ENCODE assay signal across 9 mouse cellular contexts in the genomic region with DNA sequence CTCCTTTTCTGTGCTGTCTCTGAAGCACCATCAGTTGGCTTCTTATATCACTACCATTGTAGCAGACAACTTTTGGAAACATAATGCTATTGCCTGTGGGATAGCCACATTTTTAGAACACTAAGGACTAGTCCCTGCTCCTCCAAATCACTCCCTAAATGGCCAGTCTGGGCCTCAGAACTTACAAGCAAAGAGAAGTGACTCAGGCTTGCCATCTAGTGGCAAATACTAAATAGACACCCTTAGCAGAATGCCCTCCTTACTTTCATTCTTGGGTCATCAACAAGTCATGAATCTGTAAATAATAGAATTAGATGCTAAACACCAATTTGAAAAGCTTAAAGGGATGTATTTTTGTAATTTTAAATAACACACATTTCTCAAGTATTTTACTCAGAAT. TPM values are rescaled to one million over a fixed set of nuclear protein-coding genes. Genes with fewer than 3 reads are reported as not detected.
DNase-seq lines count a peak whose midpoint lies in the region; ATAC-seq and TF ChIP-seq lines count a peak whose summit lies in the region.
"Had no signal": no experiment of that assay in that cellular context is flagged by ENCODE, and none has a peak within 500 bp of the region (broad histone marks: within the 10 kb centered on the region; RNA-seq: fewer than 3 reads in every experiment).

No protein-coding gene starts in this region.

- no peak overlapping the region for H3K4me3 ChIP-seq in left cerebral cortex, adult 2 months
- H3K4me3 ChIP-seq in cortical plate, adult 2 months (ENCODE audit: insufficient read depth, low read length) = no peak overlapping the region
- no peak overlapping the region for H3K4me3 ChIP-seq in kidney, embryonic 15.5 days (replicated peaks)
- no peak overlapping the region for H3K4me3 ChIP-seq in neural tube, embryonic 12.5 days

- no peak overlapping the region for H3K9ac ChIP-seq in kidney, embryonic 15.5 days
- no peak overlapping the region for H3K9ac ChIP-seq in neural tube, embryonic 12.5 days

- no peaks in the 10 kb centered on the region for H3K9me3 ChIP-seq in kidney, embryonic 15.5 days (replicated peaks)
- no peaks in the 10 kb centered on the region for H3K9me3 ChIP-seq in neural tube, embryonic 12.5 days

- TF ChIP-seq CTCF in left cerebral cortex, adult 2 months (IDR thresholded peaks at IDR 0.05) = peak; percentile 83
- peak; percentile 54 for TF ChIP-seq CTCF in cortical plate, adult 2 months (IDR thresholded peaks at IDR 0.05; ENCODE audit: extremely low read depth, insufficient read depth, low read length)

- H3K27me3 ChIP-seq in kidney, embryonic 15.5 days = no peaks in the 10 kb centered on the region
- no peaks in the 10 kb centered on the region for H3K27me3 ChIP-seq in neural tube, embryonic 12.5 days (replicated peaks)

- no peak for TF ChIP-seq POLR2A in cortical plate, adult 2 months (IDR thresholded peaks at IDR 0.05; ENCODE audit: extremely low read depth, insufficient read depth, low read length)

- intact Hi-C loops in left cerebral cortex, adult 2 months (cut with DNase I) = loop anchor here (2.0 to 5.0 kb wide), 3 partner anchors 60 to 119 kb away; no protein-coding TSS in a partner anchor
- intact Hi-C loops in left cerebral cortex, postnatal 4 days (cut with DNase I) = loop anchor here (5.0 kb wide), 1 partner anchor 54 kb away; no protein-coding TSS in a partner anchor
- intact Hi-C loops in gastrocnemius, postnatal 14 days (cut with DNase I; ENCODE audit: low total_unique reads) = loop anchor here (5.0 kb wide), 1 partner anchor 99 kb away; no protein-coding TSS in a partner anchor

- H3K4me1 ChIP-seq in cortical plate, adult 2 months (ENCODE audit: control insufficient read depth, insufficient read depth, low read length) = peaks cover 2% of the 10 kb centered on the region; the same call in 1 of the 2 replicates
- H3K4me1 ChIP-seq in kidney, embryonic 15.5 days = no peaks in the 10 kb centered on the region; the same call in 1 of the 2 replicates
- H3K4me1 ChIP-seq in neural tube, embryonic 12.5 days = no peaks in the 10 kb centered on the region

- 0 out of 2 replicates have a peak, but pooled peaks have one; percentile 56 for ATAC-seq in kidney, embryonic 15.5 days (replicated peaks; ENCODE audit: low FRiP score)
- peak; percentile 42; the same call in 1 of the 2 replicates for ATAC-seq in neural tube, embryonic 12.5 days (ENCODE audit: low FRiP score, low read depth)

- H3K36me3 ChIP-seq in kidney, embryonic 15.5 days = no peaks in the 10 kb centered on the region
- peaks cover 6% of the 10 kb centered on the region; the same call in 1 of the 2 replicates for H3K36me3 ChIP-seq in neural tube, embryonic 12.5 days

- DNase-seq in left cerebral cortex, adult 2 months (ENCODE audit: extremely low spot score in 1 of 2, low spot score in 2 of 2) = no peak
- DNase-seq in left cerebral cortex, postnatal 4 days = no peak
- DNase-seq in Muller cell, postnatal 12 days (ENCODE audit: inconsistent ontology term) = peak; percentile 43
- DNase-seq in gastrocnemius, postnatal 14 days = no peak
- DNase-seq in urinary bladder, adult 18-20 months (ENCODE audit: low spot score in 2 of 2) = no peak

- no peak overlapping the region for H3K27ac ChIP-seq in left cerebral cortex, adult 2 months
- H3K27ac ChIP-seq in cortical plate, adult 2 months (ENCODE audit: insufficient read depth, low read length) = no peak overlapping the region
- no peak overlapping the region for H3K27ac ChIP-seq in kidney, embryonic 15.5 days
- no peak overlapping the region for H3K27ac ChIP-seq in neural tube, embryonic 12.5 days
- H3K27ac ChIP-seq: macrophage had no signal

- H3K4me2 ChIP-seq in kidney, embryonic 15.5 days = no peak overlapping the region
- no peak overlapping the region for H3K4me2 ChIP-seq in neural tube, embryonic 12.5 days (replicated peaks)

RNA-seq across cellular contexts. Expression of a gene that starts 4.7 kb away (rescaled TPM):
- total RNA-seq in left cerebral cortex, adult 2 months (2021) = 10 to 100 TPM; 81.3 to 87.5 TPM
- 100 to 1,000 TPM; 145 to 151 TPM for total RNA-seq in left cerebral cortex, postnatal 4 days (2021)
- polyA plus RNA-seq in cortical plate, adult 2 months (2012; rRNA removed) = 61.4 and 62.0 TPM in 2 replicates
- polyA plus RNA-seq in kidney, embryonic 15.5 days (2015; fragmentation: Nextera tagmentation; extraction: Ambion mirVana) = 0.08 and 0.31 TPM in 2 replicates
- 12.8 and 13.8 TPM in 2 replicates for polyA plus RNA-seq in neural tube, embryonic 12.5 days (2016; fragmentation: Nextera tagmentation; extraction: Ambion mirVana)
- total RNA-seq in gastrocnemius, postnatal 14 days (2021) = 10 to 100 TPM; 14.7 to 18.1 TPM
- polyA plus RNA-seq: macrophage had no signal

RNA-seq across cellular contexts. Expression of a gene that starts 8.0 kb away (rescaled TPM):
- total RNA-seq in left cerebral cortex, adult 2 months (2021) = 10 to 100 TPM; 26.7 to 27.8 TPM
- 10 to 100 TPM; 42.4 to 54.0 TPM for total RNA-seq in left cerebral cortex, postnatal 4 days (2021)
- 9.5 and 10.1 TPM in 2 replicates for polyA plus RNA-seq in cortical plate, adult 2 months (2012; rRNA removed)
- not detected in 2 replicates for polyA plus RNA-seq in kidney, embryonic 15.5 days (2015; fragmentation: Nextera tagmentation; extraction: Ambion mirVana)
- 6.1 and 6.7 TPM in 2 replicates for polyA plus RNA-seq in neural tube, embryonic 12.5 days (2016; fragmentation: Nextera tagmentation; extraction: Ambion mirVana)
- total RNA-seq in gastrocnemius, postnatal 14 days (2021) = not detected
- polyA plus RNA-seq: macrophage had no signal

Comparison
In these comparisons a context has a peak if more than half of its experiments do, and no peak if none do; other contexts are left out.
1. RNA of a gene that starts 4.7 kb away (total RNA-seq): 145 to 151 TPM in left cerebral cortex, postnatal 4 days and 81.3 to 87.5 TPM in left cerebral cortex, adult 2 months; 14.7 to 18.1 TPM in gastrocnemius, postnatal 14 days; every median in the first group is over 4 times any median in the second.
2. RNA of a gene that starts 8.0 kb away (total RNA-seq): 42.4 to 54.0 TPM in left cerebral cortex, postnatal 4 days and 26.7 to 27.8 TPM in left cerebral cortex, adult 2 months; not detected in gastrocnemius, postnatal 14 days; every median in the first group is over 10 times any median in the second.